Mouse (Mus musculus) kidney, adult 18-20 months (tissue): ENCODE results near the gene BC107364.
"Not testable (repeated sequence)": the region's sequence is repeated elsewhere in the genome, so short reads cannot be mapped to it uniquely, and the experiment has no call there.

Experiments
- DNase-seq: peaks from one replicate; pipeline ENCODE4 v3.0.0; 2021

BC107364 gene

DNA sequence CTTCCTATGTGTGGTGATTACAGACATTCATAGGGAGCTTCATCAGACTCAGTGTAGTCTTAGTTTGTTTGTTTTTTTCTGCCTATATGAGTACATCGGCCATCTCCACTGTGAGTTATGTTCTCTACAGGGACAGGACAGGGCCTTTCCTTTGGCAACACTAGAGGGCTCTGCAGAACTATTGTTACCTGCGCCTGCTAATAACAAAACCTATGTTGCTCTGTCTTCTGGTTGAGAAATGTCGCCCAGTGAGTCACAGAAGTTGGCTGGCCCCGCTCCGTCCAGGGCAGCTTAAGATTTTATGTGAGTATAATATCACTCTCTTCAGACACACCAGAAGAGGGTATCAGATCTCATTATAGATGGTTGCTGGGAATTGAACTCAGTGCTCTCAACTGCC, 41.1 kb downstream of the BC107364 start:
- no peak for DNase-seq

DNA sequence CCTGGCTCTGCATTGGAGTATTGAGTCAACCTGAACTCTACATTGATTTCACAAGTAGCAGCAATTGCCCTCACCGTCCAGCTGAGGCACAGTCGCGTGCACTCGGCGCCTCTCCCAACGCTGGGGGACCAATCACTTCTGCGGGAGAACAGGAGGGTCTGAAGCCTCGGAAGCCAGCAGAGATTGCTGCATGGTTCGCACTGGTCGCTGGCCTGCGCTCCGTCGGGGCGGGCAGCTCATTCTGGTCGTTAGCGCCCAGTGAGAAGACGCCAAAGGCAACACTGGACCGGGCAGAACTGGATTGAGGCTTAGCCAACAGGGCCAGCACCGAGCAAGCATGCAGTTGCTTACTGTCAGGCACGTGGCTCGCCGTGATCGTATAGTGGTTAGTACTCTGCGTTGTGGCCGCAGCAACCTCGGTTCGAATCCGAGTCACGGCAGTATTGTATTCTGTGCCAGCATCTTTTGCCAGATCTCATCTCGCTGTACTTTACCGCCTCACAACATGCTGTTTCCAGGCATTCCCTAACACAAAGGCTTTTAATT, 42.3 kb downstream of the BC107364 start:
- no peak for DNase-seq

DNA sequence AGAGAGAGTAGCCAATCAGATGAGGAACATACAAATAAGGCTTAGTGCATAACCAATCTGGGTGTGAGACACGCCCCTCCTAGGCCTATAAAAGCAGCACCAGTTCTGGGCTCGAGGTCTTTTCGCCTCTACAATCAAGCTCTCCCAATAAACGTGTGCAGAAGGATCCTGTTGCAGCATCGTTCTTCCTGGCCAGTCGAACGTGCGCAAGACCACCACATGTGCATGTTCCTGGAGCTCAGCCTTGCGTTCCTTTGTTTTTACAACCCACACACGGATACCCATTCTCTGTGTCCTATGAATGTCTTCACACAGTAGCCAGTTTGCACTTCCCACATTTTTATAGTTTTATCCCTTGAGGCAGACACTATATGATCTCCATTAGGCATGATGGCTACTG, 44.0 kb downstream of the BC107364 start:
- not testable (repeated sequence) for DNase-seq

DNA sequence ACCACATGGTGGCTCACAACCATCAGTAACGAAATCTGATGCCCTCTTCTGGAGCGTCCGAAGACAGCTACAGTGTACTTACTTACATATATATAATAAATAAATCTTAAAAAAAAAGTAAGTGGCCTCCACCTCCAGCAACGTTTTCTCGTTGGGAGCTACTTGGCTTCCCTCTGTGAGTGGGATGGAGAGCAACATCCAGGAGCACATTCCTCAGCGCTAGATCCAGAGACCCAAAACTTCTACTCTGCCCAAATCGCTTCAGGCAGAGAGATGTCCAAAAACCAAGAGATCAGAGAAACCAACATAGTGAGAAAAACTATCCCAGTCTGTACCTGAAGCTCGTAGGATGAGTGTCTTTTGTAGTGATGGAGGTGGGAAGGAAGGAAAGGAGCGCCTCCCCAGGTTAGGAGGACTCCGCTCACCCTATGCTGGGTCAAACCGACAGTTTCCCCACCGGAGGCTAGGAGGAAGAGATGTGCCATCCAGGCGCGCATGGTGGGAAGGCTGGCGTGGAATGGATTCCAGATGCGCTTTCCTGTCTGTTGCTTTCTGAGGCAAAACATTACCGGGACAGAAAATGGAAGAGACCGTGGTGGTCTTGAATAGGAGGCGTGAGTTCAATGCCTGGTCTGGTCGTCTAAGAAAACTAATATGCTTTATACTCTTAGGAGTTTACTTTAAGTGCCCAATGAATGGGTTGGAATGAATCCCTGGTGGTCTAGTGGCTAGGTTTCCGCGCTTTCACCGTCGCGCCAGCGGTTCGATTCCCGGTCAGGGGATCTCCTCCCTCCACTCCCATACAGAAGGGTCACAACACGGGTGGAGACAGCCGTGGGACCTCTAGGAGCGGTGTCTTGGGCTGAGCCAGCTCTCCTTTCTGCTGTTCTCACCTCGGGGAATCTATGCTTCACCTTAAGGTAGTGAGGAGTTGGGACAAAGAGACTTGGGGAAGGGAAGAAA, 46.3 kb downstream of the BC107364 start:
- no peak for DNase-seq

DNA sequence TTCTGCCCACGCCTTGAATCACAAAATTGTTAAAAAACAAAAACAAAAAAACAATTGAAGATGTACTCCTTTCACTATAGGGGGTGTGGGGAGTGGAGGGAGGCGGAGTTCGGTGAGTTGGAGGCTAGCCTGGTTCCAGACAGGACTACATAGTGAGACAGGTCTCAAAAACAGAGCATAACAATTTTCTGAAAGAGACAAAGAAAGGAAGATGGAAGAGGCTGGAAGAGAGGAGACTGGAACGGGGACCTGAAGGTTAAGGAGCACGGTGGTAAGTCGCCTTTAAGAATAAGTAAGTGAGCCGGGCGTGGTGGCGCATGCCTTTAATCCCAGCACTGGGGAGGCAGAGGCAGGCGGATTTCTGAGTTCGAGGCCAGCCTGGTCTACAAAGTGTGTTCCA, 47.1 kb downstream of the BC107364 start:
- no peak for DNase-seq

DNA sequence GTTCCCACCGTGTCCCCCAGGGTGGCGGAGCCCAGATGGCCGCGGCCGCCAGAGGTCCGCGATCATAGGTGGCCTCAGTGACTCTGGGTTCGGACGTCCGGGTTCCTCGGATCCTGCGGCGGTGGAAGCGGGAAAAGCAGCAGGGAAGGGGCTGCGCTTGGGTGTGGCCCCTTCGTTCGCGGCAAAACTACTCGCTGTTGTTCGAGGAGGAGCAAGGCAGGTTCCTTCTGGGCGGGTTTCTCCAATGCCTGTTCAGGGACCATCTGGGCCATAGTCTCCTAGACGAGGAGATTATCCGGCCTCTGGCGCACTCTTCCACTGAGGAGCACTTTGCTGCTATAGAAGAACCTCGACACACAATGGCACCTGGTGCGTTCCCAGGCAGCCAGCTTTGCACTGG, 47.7 kb downstream of the BC107364 start:
- DNase-seq: no peak

DNA sequence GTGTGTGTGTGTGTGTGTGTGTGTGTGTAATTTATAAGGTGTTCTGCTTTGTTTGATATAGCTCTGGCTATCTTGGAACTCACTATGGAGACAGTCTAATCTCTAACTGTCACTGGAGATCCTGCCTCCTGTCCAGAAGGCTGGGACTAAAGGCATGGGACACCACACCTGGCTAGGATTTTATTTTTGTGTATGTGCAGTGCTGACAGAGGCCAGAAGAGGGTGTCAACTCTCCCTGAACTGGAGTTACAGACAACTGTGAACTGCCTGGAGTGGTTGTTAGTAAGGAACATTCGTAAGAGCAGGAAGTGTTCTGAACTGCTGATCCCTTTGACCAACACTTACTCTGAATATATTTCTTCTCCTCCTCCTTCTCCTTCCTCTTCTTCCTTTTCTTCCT, 49.1 kb downstream of the BC107364 start:
- DNase-seq: no peak

DNA sequence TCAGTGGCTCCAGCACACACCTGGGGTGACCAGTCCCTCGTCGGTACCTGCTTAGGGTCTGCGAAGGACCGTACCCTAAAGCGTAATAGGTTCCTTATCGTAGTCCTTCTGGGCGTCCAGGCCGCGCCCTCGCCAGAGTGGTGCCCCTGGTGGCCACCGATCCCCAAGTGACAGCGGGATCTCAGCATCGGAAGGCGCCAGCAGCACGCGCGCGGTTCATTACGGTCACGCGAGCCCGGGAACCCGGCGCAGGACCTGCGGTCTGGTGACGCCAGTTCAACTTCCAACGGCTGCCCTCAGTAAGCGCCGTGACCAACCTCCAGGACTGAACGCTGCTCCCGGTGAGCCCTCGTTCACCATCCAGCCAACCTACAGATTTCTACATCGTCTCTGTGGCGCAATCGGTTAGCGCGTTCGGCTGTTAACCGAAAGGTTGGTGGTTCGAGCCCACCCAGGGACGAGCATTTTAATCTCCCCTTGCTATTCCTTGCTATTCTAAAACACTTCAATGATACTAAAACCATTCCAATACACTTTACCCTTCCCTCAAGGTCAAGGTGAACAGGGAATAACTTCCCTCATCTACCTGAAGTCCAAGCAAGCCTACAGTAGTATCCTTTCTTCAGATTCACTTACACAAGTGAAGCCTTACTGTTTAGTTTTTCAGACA, 50.1 kb downstream of the BC107364 start:
- DNase-seq: no peak

DNA sequence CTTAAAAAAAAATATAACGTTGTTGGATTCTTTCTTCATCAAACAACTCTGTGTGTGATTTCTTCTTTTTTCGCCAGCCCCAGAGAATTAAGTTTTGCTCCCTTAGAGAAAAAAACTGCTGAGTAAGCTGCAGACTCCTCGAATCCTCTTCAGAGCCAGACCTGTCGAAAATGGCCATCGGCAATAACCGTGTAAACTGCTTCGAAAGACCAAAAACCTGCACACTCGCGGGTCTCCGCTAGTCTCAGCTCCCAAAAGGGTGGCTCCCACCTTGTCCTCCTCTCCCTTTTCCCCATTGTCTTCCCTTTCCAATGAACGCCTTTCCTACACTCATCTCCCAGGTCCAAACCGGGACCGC, 50.7 kb downstream of the BC107364 start:
- no peak for DNase-seq

DNA sequence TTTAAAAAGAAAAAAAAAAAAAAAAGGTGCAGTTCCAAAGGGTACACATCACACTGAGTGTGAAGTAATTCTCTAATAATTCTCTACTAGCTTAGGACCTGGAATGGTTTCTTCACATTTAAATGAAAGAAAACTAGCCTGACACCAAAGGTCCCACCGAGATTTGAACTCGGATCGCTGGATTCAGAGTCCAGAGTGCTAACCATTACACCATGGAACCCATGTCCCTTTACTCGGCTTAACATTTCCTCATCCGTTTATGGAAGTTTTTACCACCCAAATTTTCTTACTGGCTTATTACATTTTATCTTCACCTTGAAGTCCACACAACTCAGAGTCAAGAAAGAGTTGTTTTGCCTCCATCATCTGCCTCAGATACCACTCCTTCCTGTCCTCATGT, 53.2 kb downstream of the BC107364 start:
- no peak for DNase-seq

DNA sequence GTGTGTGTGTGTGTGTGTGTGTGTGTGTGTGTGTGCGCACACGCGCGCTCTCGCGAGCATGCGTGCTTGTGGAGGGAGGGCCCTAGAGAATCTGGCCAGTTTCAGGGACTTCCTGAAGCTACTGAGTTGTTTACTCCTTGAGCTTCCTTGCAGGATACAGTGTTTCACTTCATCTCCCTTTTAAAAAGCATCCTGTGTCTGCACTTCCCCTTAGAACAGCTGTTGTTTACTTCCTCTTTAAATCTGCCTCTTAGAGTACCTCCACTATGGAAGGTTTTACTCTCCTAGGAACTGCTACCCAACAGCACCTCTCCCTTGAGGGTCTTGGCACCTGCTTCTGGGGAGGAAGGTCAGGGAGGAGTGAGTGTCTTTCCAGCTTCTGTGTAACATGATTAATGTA, 55.2 kb downstream of the BC107364 start:
- no peak for DNase-seq

DNA sequence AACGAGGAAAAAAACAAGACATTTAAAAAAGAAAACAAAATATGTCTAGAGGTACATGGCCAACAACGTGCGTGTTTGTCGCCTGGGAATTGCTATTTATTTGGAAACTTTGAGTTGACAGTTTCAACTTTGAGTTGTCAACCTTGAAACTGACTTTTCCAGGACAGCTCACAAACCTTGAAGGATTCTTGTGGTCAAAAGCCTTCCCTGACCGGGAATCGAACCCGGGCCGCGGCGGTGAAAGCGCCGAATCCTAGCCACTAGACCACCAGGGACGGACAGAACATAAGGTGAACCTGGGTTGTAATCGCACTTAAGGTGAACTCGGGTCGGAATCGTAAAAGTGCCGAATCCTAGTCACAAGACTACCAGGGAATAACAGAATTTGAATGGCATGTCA, 64.9 kb downstream of the BC107364 start:
- not testable (repeated sequence) for DNase-seq
